Mouse (Mus musculus) 416B (cell line): ENCODE data around the gene Ppp1r2.

Source experiments
- DNase-seq: peaks from one replicate; pipeline ENCODE4 v3.0.0; 2011; ENCODE audit warnings: low read depth

Gene Ppp1r2

GRCm38 (mm10) chr16:31233541-31234339, 41.3 kb downstream of the Ppp1r2 start:
- peak; percentile 99 for DNase-seq

GRCm38 (mm10) chr16:31233167-31233498, 41.9 kb downstream of the Ppp1r2 start:
- no peak for DNase-seq

GRCm38 (mm10) chr16:31232491-31233166, 42.4 kb downstream of the Ppp1r2 start:
- DNase-seq, result no peak

GRCm38 (mm10) chr16:31231591-31231990, 43.5 kb downstream of the Ppp1r2 start:
- DNase-seq, result no peak

- no peak for DNase-seq
Measured at GRCm38 (mm10) chr16:31227746-31228145, 47.3 kb downstream of the Ppp1r2 start.

GRCm38 (mm10) chr16:31215271-31215670, 59.8 kb downstream of the Ppp1r2 start:
- no peak for DNase-seq

- DNase-seq, result no peak
Measured at GRCm38 (mm10) chr16:31213463-31213862, 61.6 kb downstream of the Ppp1r2 start.

GRCm38 (mm10) chr16:31211503-31211902, 63.6 kb downstream of the Ppp1r2 start:
- no peak for DNase-seq

GRCm38 (mm10) chr16:31210453-31210852, 64.6 kb downstream of the Ppp1r2 start:
- peak; percentile 84 for DNase-seq

GRCm38 (mm10) chr16:31209911-31210310, 65.2 kb downstream of the Ppp1r2 start:
- peak; percentile 98 for DNase-seq

GRCm38 (mm10) chr16:31205726-31206125, 69.4 kb downstream of the Ppp1r2 start:
- DNase-seq, result peak; percentile 66

GRCm38 (mm10) chr16:31205187-31205586, 69.9 kb downstream of the Ppp1r2 start:
- no peak for DNase-seq

- no peak for DNase-seq
Measured at GRCm38 (mm10) chr16:31204216-31204615, 70.9 kb downstream of the Ppp1r2 start.

- DNase-seq, result no peak
Measured at GRCm38 (mm10) chr16:31201704-31202103, 73.4 kb downstream of the Ppp1r2 start.
